Mouse (Mus musculus) heart, adult 2 months (tissue): ENCODE measurements around the gene Rxfp2. TPM values are rescaled to one million over a fixed set of nuclear protein-coding genes. Genes with fewer than 3 reads are reported as not detected.

Experiments
- DNase-seq, 2 experiments: peaks; one replicate each; pipeline ENCODE4 v3.0.0; 2021
- H3K27ac ChIP-seq: fragments of 200-600 bp; 2 replicates; pipeline ENCODE4 v1.8.1; 2022
- H3K27me3 ChIP-seq: fragments of 200-500 bp; 2 replicates; pipeline ENCODE4 v1.6.1; 2012; ENCODE audit warnings: mild to moderate bottlenecking, low read length, inconsistent platforms, mixed read lengths; ENCODE audit not compliant: control insufficient read depth, insufficient read depth
- H3K36me3 ChIP-seq: fragments of 200-500 bp; 2 replicates; pipeline ENCODE4 v1.6.1; 2012; ENCODE audit warnings: low read length, inconsistent platforms; ENCODE audit not compliant: control insufficient read depth, insufficient read depth
- H3K4me1 ChIP-seq: fragments of 200-500 bp; 2 replicates; pipeline ENCODE4 v1.6.1; 2011; ENCODE audit warnings: low read length; ENCODE audit not compliant: control insufficient read depth, insufficient read depth
- H3K4me3 ChIP-seq: fragments of 200-600 bp; 2 replicates; pipeline ENCODE4 v1.8.1; 2022
- H3K79me2 ChIP-seq: fragments of 200-500 bp; replicated peaks from 2 replicates; pipeline ENCODE4 v1.6.1; 2012; ENCODE audit warnings: mild to moderate bottlenecking, inconsistent platforms, low read length, moderate library complexity, mixed read lengths; ENCODE audit not compliant: control insufficient read depth, insufficient read depth
- H3K9ac ChIP-seq: fragments of 200-500 bp; 2 replicates; pipeline ENCODE4 v1.6.1; 2012; ENCODE audit warnings: low read depth, mild to moderate bottlenecking, control low read depth, inconsistent platforms, low read length, mixed read lengths
- CTCF ChIP-seq: fragments of 200-600 bp; IDR thresholded peaks from 2 replicates; pipeline ENCODE4 v1.8.1; 2022; ENCODE audit warnings: antibody characterized with exemption, mild to moderate bottlenecking, moderate library complexity
- EP300 ChIP-seq: fragments of 200-500 bp; IDR thresholded peaks from 2 replicates; pipeline ENCODE4 v1.6.1; 2011; ENCODE audit warnings: low read depth, low read length, control low read depth; ENCODE audit not compliant: insufficient read depth
- POLR2A ChIP-seq: fragments of 200-500 bp; IDR thresholded peaks from 2 replicates; pipeline ENCODE4 v1.6.1; 2011; ENCODE audit warnings: mild to moderate bottlenecking, low read depth, low read length, control low read depth; ENCODE audit not compliant: insufficient read depth
- WGBS: fragments of 180-500 bp; shearing (Covaris S2); methylation state at CpG from one replicate; pipeline ENCODE4 v1.1.7; 2018; 5-methylcytosine and 5-hydroxymethylcytosine counted together
- intact Hi-C: fragments of 180-260 bp; cut with DNase I; formaldehyde crosslinking; loops from one replicate; pipeline ENCODE4 v1.15.1; 2025
- polyA plus RNA-seq: library from polyadenylated mRNA; depleted of rRNA; stranded (reverse); fragments of >200 nt; gene quantifications from 2 replicates; pipeline ENCODE4 v1.2.3, GENCODE M21; 2012
- total RNA-seq, 2 experiments: library from RNA; stranded (reverse); gene quantifications; 2 replicates each; pipeline ENCODE4 v1.2.3; 2021

The Rxfp2 gene
- total and polyA plus RNA-seq, 3 experiments = 0.10 TPM; not detected in 2

DNA sequence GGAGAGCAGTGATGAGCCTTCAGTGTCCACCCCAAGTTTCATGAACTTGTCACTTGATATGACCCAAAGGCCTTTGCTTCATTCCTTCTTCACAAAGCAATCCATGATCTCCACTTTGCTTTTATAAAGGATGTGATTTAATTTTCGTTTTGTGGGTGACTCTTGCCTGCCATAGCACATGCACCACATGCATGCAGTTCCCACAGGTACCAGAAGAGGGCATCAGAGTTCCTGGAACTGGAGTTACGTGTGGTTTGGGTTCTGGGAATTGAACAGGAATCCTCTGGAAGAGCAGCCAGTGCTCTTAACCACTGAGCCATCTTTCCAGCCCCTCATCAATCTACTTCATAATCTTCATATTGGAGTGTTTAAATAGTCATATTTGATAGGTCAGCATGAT is 26.1 kb downstream of the Rxfp2 start:
- Histone ChIP-seq H3K36me3 (no peaks in the 10 kb centered on the region), H3K27me3 (no peaks in the 10 kb centered on the region), H3K79me2 (no peaks in the 10 kb centered on the region), H3K4me1 (no peaks in the 10 kb centered on the region), H3K27ac (no peak overlapping the region), H3K9ac (no peak overlapping the region), H3K4me3 (no peak overlapping the region)
- no peak for TF ChIP-seq POLR2A
- no peak for TF ChIP-seq EP300
- TF ChIP-seq CTCF = peak; percentile 21; the same call in 1 of the 2 replicates
- WGBS = 66% methylated on average over 2 of the region's 2 CpGs
- intact Hi-C loops = no loop called here
- no peak for DNase-seq

DNA sequence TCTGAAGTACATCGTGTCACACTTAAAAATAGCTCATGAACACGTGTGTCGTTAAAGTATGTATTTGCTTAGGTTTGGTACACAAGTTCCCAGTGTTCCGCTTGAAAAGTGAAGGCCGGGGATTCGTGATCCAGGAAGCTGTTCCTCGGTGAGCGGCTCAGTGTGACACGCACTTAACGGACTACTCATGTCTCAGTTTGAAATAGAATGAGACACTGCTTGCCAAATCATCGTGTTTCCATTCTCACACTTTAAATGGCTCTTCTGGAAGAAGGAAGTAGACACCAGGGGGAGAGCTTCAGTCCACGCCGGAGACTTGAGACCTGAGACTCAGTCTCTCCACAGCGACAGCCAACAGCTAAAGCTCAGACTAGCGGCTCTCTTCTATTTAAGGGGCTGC is 28.0 kb downstream of the Rxfp2 start:
- TF ChIP-seq EP300 = no peak
- no peak for TF ChIP-seq CTCF
- TF ChIP-seq POLR2A = no peak
- H3K27ac ChIP-seq = no peak overlapping the region
- H3K36me3 ChIP-seq = no peaks in the 10 kb centered on the region
- WGBS = 71% methylated on average over 15 of the region's 15 CpGs
- no peaks in the 10 kb centered on the region for H3K27me3 ChIP-seq
- no peaks in the 10 kb centered on the region for H3K79me2 ChIP-seq
- no peaks in the 10 kb centered on the region for H3K4me1 ChIP-seq
- H3K4me3 ChIP-seq = no peak overlapping the region
- intact Hi-C loops = no loop called here
- H3K9ac ChIP-seq = no peak overlapping the region
- DNase-seq = no peak

DNA sequence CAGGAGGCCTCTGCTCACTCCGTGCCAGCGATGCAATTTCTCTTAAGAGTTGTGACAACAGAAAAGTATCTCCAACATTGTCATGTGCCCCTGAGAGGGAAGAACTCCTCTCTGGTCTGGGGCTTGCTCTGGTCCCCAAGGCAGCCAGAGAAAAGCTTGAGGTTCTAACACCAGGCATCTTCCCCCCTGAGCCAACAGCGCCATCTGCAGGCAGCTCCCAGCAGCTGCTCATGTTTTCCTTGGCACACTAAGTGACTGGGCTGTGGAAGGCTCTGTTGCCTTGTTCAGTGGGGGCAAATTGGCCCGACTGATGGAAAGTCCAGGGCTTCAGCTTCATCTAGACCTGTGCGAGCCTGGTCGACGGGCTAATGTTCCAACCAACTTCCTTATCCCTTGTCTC is 31.5 kb downstream of the Rxfp2 start:
- H3K79me2 ChIP-seq = no peaks in the 10 kb centered on the region
- intact Hi-C loops = no loop called here
- no peak for DNase-seq
- H3K4me1 ChIP-seq = no peaks in the 10 kb centered on the region
- whole genome bisulfite sequencing = 38% methylated on average over 7 of the region's 7 CpGs
- H3K9ac ChIP-seq = no peak overlapping the region
- no peak overlapping the region for H3K27ac ChIP-seq
- no peaks in the 10 kb centered on the region for H3K27me3 ChIP-seq
- no peak overlapping the region for H3K4me3 ChIP-seq
- no peak for TF ChIP-seq POLR2A
- no peak for TF ChIP-seq EP300
- peak; percentile 47 for TF ChIP-seq CTCF
- H3K36me3 ChIP-seq = no peaks in the 10 kb centered on the region

DNA sequence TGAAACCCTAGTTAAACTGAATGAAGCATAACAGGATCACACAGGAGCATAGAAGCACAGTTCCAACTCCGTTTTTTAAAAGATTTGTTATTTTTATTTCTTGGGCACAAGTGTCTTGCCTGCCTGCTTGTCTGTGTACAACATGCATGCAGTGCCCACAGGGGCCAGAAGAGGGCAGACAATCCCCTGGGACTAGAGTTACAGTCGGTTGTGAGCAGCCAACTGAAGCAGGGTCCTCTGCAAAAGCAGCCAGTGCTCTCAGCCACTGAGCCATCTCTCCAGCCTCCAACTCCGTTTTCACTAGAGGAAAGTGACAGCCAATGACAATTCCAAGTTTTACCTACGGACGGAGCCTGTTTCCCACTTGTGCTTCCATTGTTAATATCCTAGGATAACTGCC is 33.4 kb downstream of the Rxfp2 start:
- H3K27me3 ChIP-seq = no peaks in the 10 kb centered on the region
- intact Hi-C loops = no loop called here
- DNase-seq = no peak
- TF ChIP-seq CTCF = peak; percentile 59
- TF ChIP-seq EP300 = no peak
- no peak overlapping the region for H3K27ac ChIP-seq
- no peaks in the 10 kb centered on the region for H3K36me3 ChIP-seq
- no peaks in the 10 kb centered on the region for H3K4me1 ChIP-seq
- H3K9ac ChIP-seq = no peak overlapping the region
- no peaks in the 10 kb centered on the region for H3K79me2 ChIP-seq
- no peak overlapping the region for H3K4me3 ChIP-seq
- 56% methylated on average over 5 of the region's 5 CpGs for WGBS

DNA sequence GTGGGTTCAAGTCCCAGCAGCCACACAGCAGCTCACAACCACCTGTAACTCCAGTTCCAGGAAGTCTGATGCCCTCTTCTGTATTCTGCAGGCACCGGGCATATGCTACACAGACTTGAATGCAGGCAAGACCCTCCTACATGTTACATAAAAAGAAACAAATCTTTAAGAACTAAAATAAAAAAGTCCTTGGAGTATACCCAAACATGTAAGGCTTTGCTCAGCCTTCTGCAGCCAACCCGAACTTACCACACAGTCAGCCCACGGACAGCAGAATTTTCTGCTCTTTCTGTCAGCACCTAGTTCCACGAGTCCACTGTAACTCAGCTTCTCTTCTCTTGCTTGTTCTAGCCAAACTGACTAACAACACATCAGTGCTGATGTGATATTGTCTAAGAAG is 34.8 kb downstream of the Rxfp2 start:
- 79% methylated on average over 4 of the region's 4 CpGs for WGBS
- Histone ChIP-seq H3K9ac (no peak overlapping the region), H3K27ac (no peak overlapping the region), H3K4me3 (no peak overlapping the region), H3K36me3 (no peaks in the 10 kb centered on the region), H3K4me1 (no peaks in the 10 kb centered on the region), H3K79me2 (no peaks in the 10 kb centered on the region), H3K27me3 (no peaks in the 10 kb centered on the region)
- DNase-seq = no peak
- intact Hi-C loops = no loop called here
- TF ChIP-seq CTCF (no peak), POLR2A (no peak), EP300 (no peak)

GRCm38 (mm10) chr5:150053956-150054355 is 35.5 kb downstream of the Rxfp2 start:
- DNase-seq = no peak
- intact Hi-C loops = no loop called here
- H3K27me3 ChIP-seq = no peaks in the 10 kb centered on the region
- WGBS = 82% methylated on average over 7 of the region's 7 CpGs
- H3K4me3 ChIP-seq = no peak overlapping the region
- no peak overlapping the region for H3K27ac ChIP-seq
- no peaks in the 10 kb centered on the region for H3K79me2 ChIP-seq
- TF ChIP-seq CTCF (no peak), POLR2A (no peak), EP300 (no peak)
- no peaks in the 10 kb centered on the region for H3K4me1 ChIP-seq
- no peak overlapping the region for H3K9ac ChIP-seq
- H3K36me3 ChIP-seq = no peaks in the 10 kb centered on the region
